Mouse (Mus musculus): Measurements from ENCODE around the gene Wnt3a.
A peak's percentile ranks its signal among the peaks of the same experiment; 100 is the strongest.
"Not testable (repeated sequence)": the region's sequence is repeated elsewhere in the genome, so short reads cannot be mapped to it uniquely, and the experiment has no call there.

Gene Wnt3a

DNA sequence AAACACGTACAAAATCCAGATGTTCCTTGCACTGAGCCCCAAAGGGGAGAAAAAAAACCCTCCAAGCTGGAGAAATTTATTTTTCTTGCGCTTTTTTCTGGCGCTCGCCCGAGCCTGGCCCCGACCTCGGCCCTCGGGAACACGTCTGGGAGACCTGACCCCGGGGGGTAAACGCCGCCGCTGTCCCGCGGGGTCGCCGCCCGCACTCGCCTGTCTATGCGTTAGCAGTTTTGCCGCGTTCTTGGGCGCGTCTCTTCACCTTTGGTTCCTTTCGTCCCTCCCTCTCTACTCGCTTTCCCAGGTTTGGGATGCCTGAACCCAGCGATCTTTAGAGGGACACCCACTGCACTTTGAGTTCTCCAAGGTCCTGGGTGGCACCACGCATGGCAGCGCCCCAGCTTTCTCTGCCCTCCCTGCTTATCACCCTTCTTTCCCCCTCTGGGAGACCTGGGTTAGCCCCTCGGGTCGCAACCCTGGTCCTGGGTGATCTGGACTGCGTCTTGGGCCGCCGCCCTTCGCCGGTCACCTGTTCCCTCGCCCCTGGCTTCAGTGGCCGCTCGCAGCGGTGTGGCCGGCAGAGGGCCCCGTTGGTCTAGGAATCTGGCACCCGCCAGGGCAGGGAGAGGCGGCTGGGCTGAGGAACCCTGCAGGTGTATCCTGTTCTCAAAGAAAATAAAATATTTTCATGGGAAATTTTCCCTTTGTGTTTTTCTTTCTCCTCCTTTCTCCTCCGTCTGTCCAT is 17.0 kb upstream of the Wnt3a start:
- DNase-seq: peak; percentile 78

DNA sequence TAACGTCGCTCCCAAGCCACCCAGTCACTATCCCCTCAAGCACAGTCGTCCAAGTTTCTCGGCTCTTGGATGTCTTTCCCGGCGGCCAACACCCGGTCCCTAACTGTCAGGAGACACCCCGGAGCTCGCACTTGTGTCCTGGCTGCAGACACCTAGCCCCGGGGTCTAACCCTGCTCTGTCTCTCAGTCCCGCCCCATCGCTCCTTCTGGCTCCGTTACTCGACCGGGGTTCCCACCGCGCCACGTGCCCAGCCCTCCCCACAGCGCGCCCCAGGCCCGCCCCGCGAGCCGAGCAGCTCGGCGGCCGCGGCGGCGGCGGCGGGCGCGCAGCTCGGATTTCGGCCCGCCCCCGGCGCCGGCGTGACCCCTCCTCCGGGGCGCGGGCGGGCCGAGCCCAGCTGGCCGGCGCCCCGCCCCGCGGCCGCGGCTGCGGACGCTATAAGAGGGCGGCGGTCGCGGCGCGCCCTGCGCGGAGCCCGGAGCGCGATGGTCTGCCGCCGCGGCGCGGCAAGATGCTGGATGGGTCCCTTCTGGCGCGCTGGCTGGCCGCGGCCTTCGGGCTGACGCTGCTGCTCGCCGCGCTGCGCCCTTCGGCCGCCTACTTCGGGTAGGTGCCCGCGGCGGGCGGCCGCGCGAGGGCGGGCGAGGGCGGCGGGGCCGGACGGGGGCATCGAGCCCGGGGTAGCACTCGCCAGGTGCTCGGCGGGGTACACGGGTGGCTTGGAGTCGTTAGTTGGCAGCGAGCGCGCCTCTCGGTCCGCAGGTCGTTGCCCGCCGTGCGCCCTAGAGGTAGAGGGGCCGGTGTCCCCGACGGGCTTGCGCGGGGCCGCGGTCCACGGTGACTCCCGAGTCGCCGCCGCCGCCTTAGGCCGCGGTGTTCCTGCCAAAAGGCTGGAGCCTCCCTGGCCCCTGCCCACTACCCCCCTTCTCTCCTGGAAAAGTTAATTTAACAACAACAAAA is 16.2 kb upstream of the Wnt3a start, which contains the start of gene Wnt9a:
Wnt9a (plus strand) TSS at position 468 of the 961 bp plus-strand sequence.
- DNase-seq: peak; percentile 39

- no peak for DNase-seq
Measured at GRCm38 (mm10) chr11:59305821-59306215, 15.3 kb upstream of the Wnt3a start.

DNA sequence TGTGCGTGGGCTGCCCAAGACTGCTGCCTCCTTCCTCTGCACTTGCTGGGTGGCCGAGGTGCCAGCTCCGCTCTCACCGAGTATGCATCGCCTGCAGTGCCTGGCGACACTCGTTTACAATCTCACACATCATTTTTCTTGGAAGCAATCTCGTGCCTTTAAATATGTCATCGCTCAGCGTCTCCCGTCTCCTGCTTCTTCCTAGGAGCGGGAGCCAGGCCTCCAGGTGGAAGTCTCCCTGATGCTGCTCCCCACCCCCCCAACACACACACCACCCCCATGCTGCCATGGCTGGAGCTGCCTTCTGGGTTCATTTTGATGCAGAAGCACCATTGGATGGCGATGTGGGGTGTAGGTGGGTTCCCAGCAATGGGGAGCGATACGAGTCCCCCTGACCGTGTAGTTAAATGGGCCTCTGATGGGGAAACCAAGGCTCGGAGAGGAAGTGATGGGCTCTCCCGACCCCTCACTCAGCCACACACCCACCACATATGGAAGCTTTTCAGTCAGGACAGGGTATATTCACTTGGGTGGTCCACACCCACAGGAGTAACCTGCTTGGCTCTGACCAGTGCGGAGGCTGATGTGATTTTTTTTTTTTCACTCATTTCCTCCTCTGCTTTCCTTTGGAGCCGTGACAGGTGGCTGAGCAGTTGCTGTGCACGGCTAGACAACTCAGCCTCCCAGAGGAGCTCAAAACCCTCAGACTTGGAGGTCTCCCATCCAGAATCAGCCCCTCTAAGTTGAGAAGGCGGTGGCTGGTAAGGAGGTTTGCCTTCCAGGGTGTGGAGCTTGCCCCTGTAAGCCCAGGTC is 14.7 kb upstream of the Wnt3a start:
- DNase-seq: no peak

DNA sequence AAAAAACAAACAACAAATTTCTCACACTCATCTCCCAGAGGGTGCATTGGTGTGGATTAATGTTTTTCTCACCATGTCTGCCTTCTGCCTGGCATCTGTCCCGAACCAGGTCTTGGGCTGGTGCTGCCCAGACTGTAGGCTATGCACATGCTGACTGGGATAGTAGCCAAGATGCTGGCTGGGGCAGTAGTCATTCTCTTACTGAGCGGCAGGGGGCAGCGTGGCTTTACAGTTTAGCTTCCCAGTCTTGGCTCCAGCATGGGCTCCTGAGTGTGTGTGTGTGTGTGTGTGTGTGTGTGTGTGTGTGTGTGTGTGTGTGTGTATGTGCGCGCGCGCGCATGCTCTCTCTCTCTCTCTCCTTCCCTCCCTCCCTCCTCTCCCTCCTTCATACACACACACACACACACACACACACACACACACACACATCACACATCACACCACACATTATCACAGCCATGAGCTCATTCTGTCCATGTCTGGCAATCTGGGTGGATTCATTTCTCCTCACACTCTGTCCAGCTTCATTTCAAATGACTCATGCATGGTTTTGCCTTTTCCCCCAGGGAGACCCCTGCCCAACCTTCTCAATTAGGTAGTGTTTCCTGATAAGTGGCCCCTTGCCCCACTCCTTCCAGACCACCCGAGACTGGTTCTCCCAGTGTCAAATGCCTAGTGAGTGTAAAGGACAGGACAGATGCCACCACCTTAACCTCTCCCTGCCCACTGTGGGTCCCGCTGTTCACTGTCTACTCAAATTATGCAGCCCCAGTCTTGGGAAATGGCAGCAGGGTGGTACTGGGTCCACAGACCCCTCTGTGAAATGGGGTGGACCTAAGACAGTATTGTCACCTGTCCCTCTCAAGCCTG is 12.4 kb upstream of the Wnt3a start:
- peak; percentile 78 for DNase-seq

DNA sequence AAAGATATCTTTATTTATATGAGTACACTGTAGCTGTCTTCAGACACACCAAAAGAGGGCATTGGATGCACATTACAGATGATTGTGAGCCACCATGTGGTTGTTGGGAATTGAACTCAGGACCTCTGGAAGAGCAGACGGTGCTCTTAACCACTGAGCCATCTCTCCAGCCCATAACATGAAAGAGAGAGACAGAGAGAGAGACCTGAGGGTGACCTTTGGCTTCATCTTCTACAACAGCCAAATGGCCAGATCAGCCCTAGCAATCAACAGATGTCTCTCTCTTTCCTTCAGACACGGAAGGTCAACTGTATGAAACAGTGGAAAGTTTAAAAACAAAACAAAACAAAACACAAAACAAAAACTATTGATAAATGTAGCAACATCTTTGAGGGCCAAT is 10.5 kb upstream of the Wnt3a start:
- DNase-seq: not testable (repeated sequence)

DNA sequence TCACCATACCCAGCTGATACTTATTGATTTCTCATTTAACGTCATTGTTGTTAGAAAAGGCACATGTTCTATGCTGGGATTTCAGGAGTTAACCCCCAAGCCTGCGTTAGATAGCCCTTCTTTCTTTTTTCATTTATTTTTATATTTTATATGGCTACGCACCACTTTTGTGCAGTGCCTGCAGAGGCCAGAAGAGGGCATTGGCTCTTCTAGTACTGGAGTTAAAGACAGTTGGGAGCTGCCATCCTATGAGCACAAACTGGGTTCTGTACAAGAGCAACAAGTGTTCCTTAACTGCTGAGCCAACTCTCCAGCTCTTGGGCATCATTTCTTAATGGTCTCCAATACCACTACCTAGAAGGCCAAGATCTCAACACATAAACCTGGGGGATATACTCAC is 9.6 kb upstream of the Wnt3a start:
- DNase-seq: peak; percentile 72

DNA sequence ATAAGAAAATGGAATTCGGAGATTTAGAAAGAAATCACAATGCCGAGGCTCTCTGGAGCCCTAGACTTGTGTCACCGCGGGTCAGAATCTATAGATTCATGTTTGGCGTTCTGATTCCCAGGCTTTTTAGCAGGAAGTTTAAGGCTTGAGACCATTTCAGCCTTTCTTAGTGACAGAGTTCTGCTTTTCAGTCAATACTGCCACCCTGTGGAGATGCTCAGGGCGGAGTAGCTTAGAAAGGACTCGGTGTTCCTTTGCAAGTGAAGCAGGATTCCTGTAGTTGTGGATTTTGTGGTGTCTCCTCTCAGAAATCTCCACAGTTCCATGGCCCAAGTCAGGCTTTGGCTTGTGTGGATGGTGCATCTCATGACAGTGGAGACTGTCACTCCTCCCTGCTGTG is 7.4 kb upstream of the Wnt3a start:
- peak; percentile 37 for DNase-seq

DNA sequence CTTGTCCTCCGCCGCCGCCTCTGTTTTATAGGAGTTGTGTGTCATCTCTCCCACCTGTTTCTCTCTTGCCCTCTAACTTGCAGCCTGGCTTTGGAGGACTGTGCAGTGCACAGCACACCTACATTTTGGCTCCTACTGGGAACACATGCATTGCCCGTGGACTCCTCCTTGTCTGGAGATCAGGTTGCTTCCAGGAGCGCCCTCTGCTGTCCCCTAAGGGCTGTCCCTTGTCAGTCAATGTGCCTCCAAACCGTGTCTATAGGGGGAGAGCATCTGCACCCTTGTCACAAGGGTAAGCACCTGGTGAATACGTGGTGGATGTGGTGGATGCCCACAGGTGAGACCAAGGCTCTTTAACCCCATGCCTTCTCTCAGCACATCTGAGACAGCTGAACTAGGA is 3.1 kb upstream of the Wnt3a start:
- DNase-seq: peak; percentile 77

DNA sequence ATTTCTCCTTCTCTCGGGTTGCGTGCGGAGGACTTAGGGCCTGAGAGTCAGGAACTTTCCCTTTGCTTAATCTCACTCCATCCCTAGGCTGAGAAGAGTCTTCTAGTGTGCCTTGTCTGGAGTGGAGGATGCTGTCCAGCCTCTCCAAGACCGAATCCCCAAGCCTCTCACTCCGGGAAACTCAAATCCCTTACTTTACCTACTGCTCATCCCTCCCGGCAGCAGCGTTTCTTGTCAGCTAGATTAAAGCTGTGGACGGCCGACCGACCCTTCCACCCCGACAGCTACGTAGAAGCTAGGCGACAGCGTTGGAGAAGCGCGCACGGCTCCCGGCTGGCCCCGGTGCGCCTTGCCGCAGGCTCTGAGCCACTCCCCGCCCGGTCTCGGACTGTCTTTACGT is 846 bp downstream of the Wnt3a start:
- peak; percentile 32 for DNase-seq

GRCm38 (mm10) chr11:59284146-59284545 is 6.4 kb downstream of the Wnt3a start:
- DNase-seq: no peak

GRCm38 (mm10) chr11:59282933-59283332 is 7.6 kb downstream of the Wnt3a start:
- DNase-seq: no peak

DNA sequence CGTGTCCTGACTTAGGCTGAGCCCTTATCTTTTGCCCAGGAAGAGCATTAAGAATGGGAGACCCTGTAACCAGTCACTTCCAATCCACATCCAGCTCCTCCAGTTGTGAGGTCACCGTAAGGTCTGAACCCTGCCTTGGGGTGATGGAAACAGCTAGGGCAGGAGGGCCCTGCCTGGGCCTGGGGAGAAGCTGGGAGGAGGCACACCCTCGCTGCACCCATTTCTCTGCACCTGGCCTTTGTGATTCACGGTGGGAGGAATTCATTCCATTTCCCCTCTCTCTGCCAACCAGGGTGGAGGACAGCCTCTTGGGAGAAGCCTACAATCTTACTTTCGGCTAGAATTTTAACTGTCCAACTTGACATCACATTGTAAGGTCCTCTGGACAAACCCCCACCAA is 8.4 kb downstream of the Wnt3a start:
- DNase-seq: no peak

- DNase-seq: no peak
Measured at GRCm38 (mm10) chr11:59278047-59278446, 12.5 kb downstream of the Wnt3a start.

GRCm38 (mm10) chr11:59276877-59277276 is 13.7 kb downstream of the Wnt3a start:
- no peak for DNase-seq

- no peak for DNase-seq
Measured at GRCm38 (mm10) chr11:59274184-59274583, 16.4 kb downstream of the Wnt3a start.

- no peak for DNase-seq
Measured at GRCm38 (mm10) chr11:59266727-59267126, 23.8 kb downstream of the Wnt3a start.

- no peak for DNase-seq
Measured at GRCm38 (mm10) chr11:59265154-59265813, 25.3 kb downstream of the Wnt3a start.

GRCm38 (mm10) chr11:59264593-59264992 is 26.0 kb downstream of the Wnt3a start:
- no peak for DNase-seq

DNA sequence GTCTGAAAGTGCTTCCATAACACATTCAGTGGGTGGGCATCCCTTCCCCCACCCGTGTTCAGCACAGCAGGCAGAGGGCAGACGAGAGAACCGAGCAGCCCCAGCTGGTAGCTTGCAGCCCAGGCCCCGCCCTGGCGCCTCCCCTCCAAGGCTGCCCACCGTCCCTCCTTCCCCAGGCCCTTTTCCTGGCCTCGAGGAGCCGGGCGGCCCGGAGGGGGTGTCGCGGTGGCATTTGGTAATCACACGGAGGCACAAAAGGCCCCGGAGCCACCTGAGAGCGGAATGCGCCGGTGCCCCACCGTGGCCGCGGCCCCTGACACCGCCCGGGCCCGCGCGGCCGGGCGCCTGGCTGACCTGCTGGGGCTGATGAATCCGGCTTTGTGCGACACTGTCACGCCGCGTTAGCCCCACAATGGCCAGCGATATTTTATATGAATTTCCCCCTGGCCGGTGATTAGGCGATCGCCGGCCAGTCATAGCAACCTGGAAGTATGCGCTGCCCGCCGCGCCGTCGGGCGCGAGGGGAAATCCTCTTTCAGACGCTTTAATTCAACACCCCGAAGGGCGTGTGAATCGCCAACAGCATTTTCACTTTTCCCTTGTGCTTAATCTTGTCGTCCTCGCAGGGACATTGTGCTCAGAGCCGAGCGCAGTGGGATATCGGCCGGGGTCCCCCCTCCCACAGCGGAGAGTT is 26.5 kb downstream of the Wnt3a start:
- no peak for DNase-seq

- DNase-seq: no peak
Measured at GRCm38 (mm10) chr11:59262308-59262707, 28.2 kb downstream of the Wnt3a start.

Measured in thymus, postnatal 4 days (tissue).